Mouse (Mus musculus): ENCODE results near the gene Wipf1.

The Wipf1 gene

GRCm38 (mm10) chr2:73540450-73541162, 11.1 kb upstream of the Wipf1 start:
- DNase-seq: peak; percentile 22 to 36

DNA sequence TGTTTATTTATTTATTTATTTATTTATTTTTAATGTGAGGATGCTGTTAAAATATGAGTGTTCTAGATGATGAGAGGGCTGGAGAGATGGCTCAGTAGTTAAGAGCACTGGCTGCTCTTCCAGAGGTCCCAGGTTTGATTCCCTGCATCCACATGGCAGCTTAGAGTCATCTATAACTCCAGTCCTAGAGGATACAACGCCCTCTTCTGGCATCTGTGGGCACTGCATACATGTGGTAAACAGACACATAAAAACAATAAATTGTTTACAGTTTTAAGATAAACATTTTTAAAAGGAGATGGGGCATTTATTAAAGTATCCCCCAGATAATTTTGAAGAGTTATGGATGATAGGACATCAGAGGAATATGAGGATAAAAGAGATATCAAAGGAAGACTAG, 10.2 kb upstream of the Wipf1 start:
- peak in 1 of 2 experiments; percentile 46 for DNase-seq

DNA sequence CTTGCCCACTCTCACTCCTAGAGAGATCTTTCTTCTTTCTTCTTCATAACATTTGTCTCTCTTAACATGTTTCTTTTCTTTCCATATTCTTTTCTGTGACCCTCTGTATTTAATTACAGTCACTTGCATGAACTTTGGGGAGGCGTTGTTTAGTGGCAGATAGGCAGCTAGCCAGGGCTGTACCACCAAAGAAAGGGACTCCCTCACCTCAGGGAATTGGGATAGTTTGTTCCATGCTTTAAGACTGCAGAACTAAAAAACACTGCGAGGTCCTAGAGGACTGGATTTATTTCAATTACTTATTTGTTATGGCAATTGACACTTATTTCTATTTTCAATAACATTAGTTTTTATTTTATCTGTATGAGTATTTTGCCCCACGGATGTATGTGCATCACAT, 9.6 kb upstream of the Wipf1 start:
- no peak for DNase-seq

DNA sequence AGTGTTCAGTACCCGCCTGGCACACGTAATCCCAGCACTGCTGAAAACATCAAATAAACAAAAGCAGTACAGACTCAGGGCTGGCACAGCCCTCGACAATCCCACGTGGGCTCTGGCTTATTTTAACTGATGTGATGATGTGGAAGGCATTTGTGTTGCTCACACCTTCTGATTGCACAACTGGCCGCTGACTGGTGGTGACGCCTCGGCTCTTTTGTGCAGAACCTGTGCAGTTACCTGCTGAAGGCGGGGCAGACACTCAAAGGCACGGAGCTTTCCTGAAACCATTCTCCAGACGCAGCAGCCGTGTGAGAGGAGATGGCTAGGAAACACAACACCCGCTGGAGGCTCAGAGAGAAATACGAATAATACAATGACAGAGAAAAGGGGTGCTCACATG, 9.1 kb upstream of the Wipf1 start:
- DNase-seq: no peak

- DNase-seq: no peak
Measured at GRCm38 (mm10) chr2:73536091-73536783, 6.7 kb upstream of the Wipf1 start.

DNA sequence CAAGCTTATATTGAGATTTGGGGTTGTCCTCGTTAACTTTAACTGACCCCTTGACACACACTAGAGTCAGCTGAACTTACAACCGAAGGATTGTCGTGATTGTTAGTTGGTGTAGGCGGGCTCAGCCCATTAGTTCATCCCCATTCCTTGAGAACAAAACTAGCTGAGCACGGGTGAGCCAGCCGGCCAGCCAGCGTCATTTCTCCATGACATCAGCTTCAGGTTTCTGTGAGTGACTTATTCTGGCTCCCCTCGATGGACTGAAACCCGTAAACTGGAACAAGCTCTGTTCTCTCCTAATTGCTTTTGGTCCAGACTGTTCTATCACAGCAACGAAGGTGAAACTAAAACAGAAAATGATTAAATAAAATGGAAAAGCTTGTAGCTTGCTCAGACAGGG, 5.2 kb upstream of the Wipf1 start:
- DNase-seq: no peak

DNA sequence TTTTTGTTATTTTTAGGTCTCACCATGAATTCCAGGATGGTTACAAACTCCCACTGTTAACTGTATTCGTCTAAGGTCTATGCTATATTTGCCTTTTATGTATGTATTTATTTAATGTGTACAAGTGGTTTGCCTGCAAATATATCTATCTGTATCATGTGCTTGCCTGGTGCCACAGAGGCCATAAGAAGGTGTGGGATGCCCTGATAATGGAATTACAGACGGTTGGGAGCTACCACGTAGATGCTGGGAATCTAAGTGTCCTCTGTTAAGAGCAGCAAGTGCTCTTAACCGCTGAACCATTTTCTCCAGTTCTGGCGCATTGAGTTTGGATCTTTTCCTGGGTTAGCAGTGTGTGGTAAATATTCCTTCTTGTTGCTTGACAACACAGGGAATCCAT, 953 bp upstream of the Wipf1 start:
- DNase-seq: no peak

- DNase-seq: no peak
Measured at GRCm38 (mm10) chr2:73528516-73529355, 798 bp downstream of the Wipf1 start.

- DNase-seq: no peak
Measured at GRCm38 (mm10) chr2:73527956-73528355, 1.6 kb downstream of the Wipf1 start.

DNA sequence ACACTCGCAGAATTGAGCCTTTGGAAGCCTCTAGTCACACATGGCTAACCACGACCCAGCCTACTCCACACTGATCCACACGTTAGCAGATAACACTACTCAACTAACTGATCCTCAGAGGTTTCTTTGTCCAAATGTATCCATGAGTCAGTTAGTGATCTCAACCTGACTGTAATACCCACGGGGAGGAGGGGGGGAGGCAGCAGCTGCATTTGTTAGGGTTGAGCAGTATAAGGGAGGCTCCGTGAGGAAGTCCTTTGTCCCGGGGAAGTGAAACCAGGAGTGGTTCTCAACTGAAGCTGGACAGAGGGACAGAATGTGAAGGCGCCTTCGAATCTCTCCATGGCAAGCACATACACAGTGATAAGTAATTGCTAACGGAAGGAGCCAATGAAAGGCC, 2.8 kb downstream of the Wipf1 start:
- no peak for DNase-seq

- DNase-seq: no peak
Measured at GRCm38 (mm10) chr2:73522891-73523290, 6.6 kb downstream of the Wipf1 start.

GRCm38 (mm10) chr2:73522336-73522735, 7.2 kb downstream of the Wipf1 start:
- DNase-seq: no peak

- DNase-seq: no peak
Measured at GRCm38 (mm10) chr2:73521737-73522136, 7.8 kb downstream of the Wipf1 start.

GRCm38 (mm10) chr2:73518966-73519365, 10.6 kb downstream of the Wipf1 start:
- no peak for DNase-seq

DNA sequence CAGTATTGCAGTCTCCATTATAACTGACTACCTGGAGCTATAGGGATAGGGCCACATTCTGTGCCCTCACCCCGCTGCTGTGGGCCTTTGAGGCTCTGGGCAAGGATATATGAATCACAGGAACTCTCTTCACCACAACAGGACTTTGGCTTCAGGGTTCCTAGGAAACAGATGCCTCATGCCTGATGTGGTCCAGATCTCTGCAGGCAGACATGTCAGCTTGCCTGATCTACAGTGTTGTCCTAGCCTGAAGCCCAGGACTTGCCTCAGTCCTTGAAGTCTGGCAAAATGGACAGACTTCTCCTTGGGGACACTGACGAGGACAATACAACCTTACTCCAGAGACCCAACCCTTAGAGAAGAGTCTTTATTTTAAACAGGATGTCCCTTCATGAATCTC, 11.2 kb downstream of the Wipf1 start:
- no peak for DNase-seq

GRCm38 (mm10) chr2:73514178-73514577, 15.4 kb downstream of the Wipf1 start:
- DNase-seq: no peak

DNA sequence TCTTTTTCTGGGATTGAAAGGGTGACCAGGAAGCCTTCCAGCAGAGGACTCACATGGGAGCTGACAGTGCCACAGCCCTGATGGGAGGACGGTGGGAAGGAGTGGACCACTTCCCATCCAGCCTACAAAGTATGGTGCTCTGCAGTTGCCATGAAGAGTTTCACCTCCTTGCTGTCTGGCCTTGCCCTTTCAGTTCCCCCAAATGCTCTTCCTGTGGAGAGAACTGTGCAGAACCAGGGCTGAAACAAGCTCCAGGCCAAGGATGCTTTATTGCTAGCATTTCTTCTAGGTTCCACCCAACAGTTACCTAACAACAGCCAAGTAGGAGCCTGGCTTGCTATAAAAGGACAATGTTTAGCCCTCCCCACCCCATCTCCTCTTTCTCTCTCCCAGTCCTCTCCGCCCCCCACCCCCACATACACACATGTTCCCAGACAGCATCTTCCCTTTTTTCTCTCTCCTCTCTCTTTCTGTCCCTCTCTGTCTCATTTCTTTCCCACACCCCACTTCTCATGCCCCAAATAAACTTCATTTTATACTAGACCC, 16.3 kb downstream of the Wipf1 start:
- peak; percentile 13 to 25 for DNase-seq

GRCm38 (mm10) chr2:73512044-73512443, 17.5 kb downstream of the Wipf1 start:
- DNase-seq: peak in 1 of 2 experiments; percentile 28

- DNase-seq: no peak
Measured at GRCm38 (mm10) chr2:73510731-73511360, 18.7 kb downstream of the Wipf1 start.

- DNase-seq: no peak
Measured at GRCm38 (mm10) chr2:73510025-73510288, 19.6 kb downstream of the Wipf1 start.

DNA sequence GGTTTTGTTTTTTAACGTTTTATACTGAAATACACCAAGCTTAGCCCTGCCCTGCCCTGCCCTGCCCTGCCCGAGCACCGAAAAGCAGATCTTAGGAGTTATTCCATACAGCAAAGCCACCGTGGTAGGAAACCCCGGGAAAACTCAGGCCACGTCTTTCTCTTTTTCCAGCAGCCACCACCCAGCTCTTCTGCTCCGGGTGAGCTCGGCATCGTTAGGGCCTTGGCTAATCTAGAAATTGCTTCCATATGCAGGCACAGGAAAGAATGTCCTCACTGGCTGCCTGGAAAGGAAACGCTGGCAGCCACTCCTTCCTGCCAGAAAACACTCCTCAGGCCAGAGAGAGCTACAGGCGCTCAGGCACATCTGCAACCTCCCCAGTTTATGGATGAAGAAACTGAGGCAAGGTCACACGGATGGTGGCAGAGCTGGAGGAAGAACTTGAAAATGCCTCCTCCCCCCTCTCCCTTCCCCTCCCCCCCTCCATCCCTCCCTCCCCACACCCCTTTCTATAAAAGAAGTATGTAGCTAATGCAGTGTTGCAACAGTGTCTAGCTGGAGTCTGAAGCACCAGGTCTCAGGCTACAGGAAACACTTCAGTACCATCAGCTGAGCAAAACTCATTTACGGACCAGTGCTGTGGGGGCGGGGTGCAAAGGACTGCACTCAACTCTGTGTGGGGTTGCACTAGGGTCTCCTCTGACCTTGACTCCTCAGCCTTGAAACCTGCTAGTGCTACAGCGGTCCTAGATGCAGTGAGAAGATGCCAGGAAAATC, 20.1 kb downstream of the Wipf1 start:
- no peak for DNase-seq

GRCm38 (mm10) chr2:73507886-73508285, 21.6 kb downstream of the Wipf1 start:
- no peak for DNase-seq

Measured in spleen, adult 18-20 months (tissue).